Mouse (Mus musculus): ENCODE measurements around the gene Nmu.

DNA sequence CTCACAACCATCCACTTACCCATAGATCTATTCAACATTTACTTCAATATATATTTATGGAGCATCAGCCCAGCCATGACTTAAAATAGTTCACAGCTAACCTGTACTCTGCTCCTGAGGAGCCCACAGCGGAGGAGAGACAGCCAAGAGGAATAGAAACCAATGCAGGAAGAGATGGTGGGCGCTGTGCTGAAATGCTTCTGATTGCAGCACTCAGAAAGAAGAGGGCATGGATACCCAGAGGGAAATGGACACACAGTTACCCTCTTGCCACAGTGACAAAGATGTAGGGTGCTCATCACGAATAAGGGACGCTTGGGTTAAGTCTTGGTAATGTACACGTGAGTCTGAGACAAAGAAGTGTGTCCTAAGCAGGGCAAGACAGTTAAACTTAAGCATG lies 30.8 kb upstream of the Nmu start:
- TF ChIP-seq CTCF (IDR thresholded peaks at IDR 0.05; ENCODE audit: low read depth) (no peak), EP300 (IDR thresholded peaks at IDR 0.05; ENCODE audit: low read depth) (no peak)
